Mouse (Mus musculus) testis, adult 2 months (tissue): ENCODE data around the gene Dera. TPM values are rescaled to one million over a fixed set of nuclear protein-coding genes. Genes with fewer than 3 reads are reported as not detected.

Experiments used
- H3K27ac ChIP-seq: fragments of 200-500 bp; 2 replicates; pipeline ENCODE4 v1.5.1; 2012; ENCODE audit warnings: low read depth, low read length; ENCODE audit not compliant: control insufficient read depth, insufficient read depth
- H3K27me3 ChIP-seq: fragments of 200-500 bp; 2 replicates; pipeline ENCODE4 v1.6.1; 2012; ENCODE audit warnings: mild to moderate bottlenecking, low read length, moderate library complexity; ENCODE audit not compliant: control insufficient read depth, insufficient read depth
- H3K36me3 ChIP-seq: fragments of 200-500 bp; 2 replicates; pipeline ENCODE4 v1.6.1; 2012; ENCODE audit warnings: mild to moderate bottlenecking, low read length; ENCODE audit not compliant: control insufficient read depth, insufficient read depth
- H3K4me1 ChIP-seq: fragments of 200-500 bp; 2 replicates; pipeline ENCODE4 v1.6.1; 2012; ENCODE audit warnings: low read length; ENCODE audit not compliant: control insufficient read depth, insufficient read depth
- H3K4me3 ChIP-seq: fragments of 200-500 bp; 2 replicates; pipeline ENCODE4 v1.5.1; 2012; ENCODE audit warnings: low read depth, mild to moderate bottlenecking, low read length, moderate library complexity, mixed read lengths; ENCODE audit not compliant: control insufficient read depth
- CTCF ChIP-seq: fragments of 200-500 bp; IDR thresholded peaks from 2 replicates; pipeline ENCODE4 v1.5.1; 2012; ENCODE audit warnings: low read depth, mild to moderate bottlenecking, inconsistent platforms, low read length, moderate library complexity; ENCODE audit not compliant: control insufficient read depth, insufficient read depth, insufficient replicate concordance
- POLR2A ChIP-seq: fragments of 200-500 bp; IDR thresholded peaks from 2 replicates; pipeline ENCODE4 v1.6.1; 2012; ENCODE audit warnings: low read depth, mild to moderate bottlenecking, inconsistent platforms, low read length, moderate library complexity; ENCODE audit not compliant: control insufficient read depth
- polyA plus RNA-seq: library from polyadenylated mRNA; depleted of rRNA; stranded (reverse); fragments of >200 nt; gene quantifications from 2 replicates; pipeline ENCODE4 v1.2.3, GENCODE M21; 2012

The Dera gene
- polyA plus RNA-seq, 1 experiment, result 4.3 TPM

GRCm38 (mm10) chr6:137747174-137747928 lies 7.0 kb upstream of the Dera start:
- no peaks in the 10 kb centered on the region for H3K27me3 ChIP-seq
- no peak overlapping the region for H3K4me3 ChIP-seq
- TF ChIP-seq POLR2A (no peak), CTCF (no peak)
- no peaks in the 10 kb centered on the region for H3K4me1 ChIP-seq
- H3K36me3 ChIP-seq, result no peaks in the 10 kb centered on the region; the same call in 1 of the 2 replicates
- H3K27ac ChIP-seq, result no peak overlapping the region

GRCm38 (mm10) chr6:137751551-137752274 lies 2.6 kb upstream of the Dera start:
- TF ChIP-seq POLR2A (no peak), CTCF (no peak)
- Histone ChIP-seq H3K4me3 (no peak overlapping the region), H3K27me3 (no peaks in the 10 kb centered on the region), H3K4me1 (peaks cover 6% of the 10 kb centered on the region), H3K36me3 (no peaks in the 10 kb centered on the region; the same call in 1 of the 2 replicates), H3K27ac (no peak overlapping the region)

DNA sequence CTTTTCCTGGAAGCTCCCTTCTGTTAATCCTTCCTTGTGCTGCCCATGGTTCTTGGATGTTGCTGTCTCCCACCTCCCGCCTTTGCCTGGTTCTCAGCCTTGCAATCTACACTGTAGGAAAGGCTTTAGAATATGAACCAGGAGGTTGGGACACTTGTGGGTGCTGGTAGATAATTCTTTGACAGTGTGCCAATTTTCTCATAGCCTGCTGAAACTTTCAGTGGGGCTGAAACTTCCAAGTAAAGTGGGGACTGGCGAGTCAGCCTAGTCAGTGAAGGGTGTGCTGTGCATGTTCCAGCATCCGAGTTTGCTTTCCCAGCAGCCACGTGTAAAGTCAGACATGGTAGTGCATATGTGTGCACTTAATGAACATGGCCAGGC lies 2.1 kb upstream of the Dera start:
- no peaks in the 10 kb centered on the region; the same call in 1 of the 2 replicates for H3K36me3 ChIP-seq

DNA sequence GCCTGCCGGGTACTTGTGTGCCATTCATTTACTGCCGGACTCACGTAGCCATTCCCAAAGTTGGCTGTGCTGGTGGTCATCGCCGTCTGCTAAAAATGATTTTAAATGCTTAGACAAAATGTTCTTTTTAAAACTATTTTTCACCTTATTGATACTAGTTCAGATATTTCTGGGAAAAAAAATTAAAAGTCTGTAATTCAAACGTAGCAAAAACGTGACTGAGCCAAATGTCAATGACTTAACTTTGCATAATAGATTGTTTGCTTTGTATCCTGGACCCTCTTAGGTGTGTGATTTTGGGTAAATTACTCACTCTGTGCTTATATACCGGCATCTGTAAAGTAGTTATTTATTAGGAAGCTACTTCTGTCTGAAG lies 499 bp downstream of the Dera start:
- peak overlapping the region; percentile 78 for H3K27ac ChIP-seq
- H3K36me3 ChIP-seq, result no peaks in the 10 kb centered on the region
- peaks cover 6% of the 10 kb centered on the region for H3K4me1 ChIP-seq
- H3K4me3 ChIP-seq, result peak overlapping the region; percentile 90
- TF ChIP-seq CTCF (no peak), POLR2A (no peak)
- no peaks in the 10 kb centered on the region for H3K27me3 ChIP-seq

More for the DNA sequence above, 2.1 kb upstream of the Dera start:
- Histone ChIP-seq H3K4me1 (peaks cover 6% of the 10 kb centered on the region), H3K4me3 (no peak overlapping the region), H3K27me3 (no peaks in the 10 kb centered on the region), H3K27ac (no peak overlapping the region)
- TF ChIP-seq POLR2A (no peak), CTCF (no peak)

GRCm38 (mm10) chr6:137756310-137756709 lies 2.0 kb downstream of the Dera start:
- TF ChIP-seq CTCF (peak; percentile 28; the same call in 1 of the 2 replicates), POLR2A (no peak)
- H3K4me3 ChIP-seq, result no peak overlapping the region

DNA sequence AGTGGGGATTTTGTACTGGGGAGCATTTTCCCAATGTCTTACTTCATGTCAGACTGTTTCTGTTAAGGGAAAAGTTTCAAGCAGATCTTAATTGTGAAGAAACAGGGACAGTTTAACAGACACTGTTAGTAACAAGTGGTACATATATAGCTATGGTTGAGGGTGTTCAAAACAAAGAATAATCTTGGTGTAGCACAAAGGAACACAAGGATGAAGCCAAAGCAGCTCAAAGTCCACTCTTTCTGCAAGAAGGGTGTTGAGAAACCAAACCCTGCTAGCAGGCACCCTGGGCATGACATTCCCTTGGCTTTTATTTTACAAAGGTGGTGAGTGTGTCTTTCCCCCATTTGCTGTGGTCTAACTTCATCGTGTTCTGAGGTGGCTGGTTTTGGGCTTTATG lies 3.5 kb downstream of the Dera start:
- Histone ChIP-seq H3K27me3 (no peaks in the 10 kb centered on the region), H3K27ac (no peak overlapping the region), H3K36me3 (no peaks in the 10 kb centered on the region), H3K4me1 (peaks cover 6% of the 10 kb centered on the region), H3K4me3 (no peak overlapping the region)
- no peak for TF ChIP-seq POLR2A
- no peak for TF ChIP-seq CTCF

More at GRCm38 (mm10) chr6:137756310-137756709, 2.0 kb downstream of the Dera start:
- H3K4me1 ChIP-seq, result peaks cover 6% of the 10 kb centered on the region
- no peak overlapping the region for H3K27ac ChIP-seq
- H3K36me3 ChIP-seq, result no peaks in the 10 kb centered on the region
- no peaks in the 10 kb centered on the region for H3K27me3 ChIP-seq

- no peak overlapping the region for H3K4me3 ChIP-seq
- TF ChIP-seq POLR2A (no peak), CTCF (no peak)
- H3K36me3 ChIP-seq, result no peaks in the 10 kb centered on the region
- no peaks in the 10 kb centered on the region for H3K27me3 ChIP-seq
- H3K4me1 ChIP-seq, result no peaks in the 10 kb centered on the region
- H3K27ac ChIP-seq, result no peak overlapping the region
These were observed 5.3 kb downstream of the Dera start for GRCm38 (mm10) chr6:137759681-137760080.
